Mouse (Mus musculus) ES-Bruce4 (cell line): ENCODE measurements at regions not wholly inside any gene's neighbourhood (a gene's known extent, or its start where the extent isn't known, plus 50 kb on each side); places are given as distances from the start of the nearest gene placed in this dataset.
A peak's percentile ranks its signal among the peaks of the same experiment; 100 is the strongest.

Source experiments
- H3K27ac ChIP-seq: 2 replicates; pipeline ENCODE4 v1.5.1; 2012; ENCODE audit warnings: low read length, inconsistent platforms; ENCODE audit not compliant: insufficient read depth
- H3K27me3 ChIP-seq: 2 replicates; pipeline ENCODE4 v1.6.1; 2012; ENCODE audit warnings: mild to moderate bottlenecking, low read length, inconsistent platforms; ENCODE audit not compliant: control insufficient read depth, poor library complexity, insufficient read depth, severe bottlenecking
- H3K36me3 ChIP-seq: 2 replicates; pipeline ENCODE4 v1.6.1; 2012; ENCODE audit warnings: inconsistent platforms, mild to moderate bottlenecking, low read length, moderate library complexity; ENCODE audit not compliant: control insufficient read depth, poor library complexity, insufficient read depth, severe bottlenecking
- H3K4me1 ChIP-seq: one replicate; pipeline ENCODE4 v1.8.1; 2011; ENCODE audit warnings: low read length; ENCODE audit not compliant: control insufficient read depth, insufficient read depth
- H3K4me3 ChIP-seq: 2 replicates; pipeline ENCODE4 v1.5.1; 2011; ENCODE audit warnings: low read depth, mild to moderate bottlenecking, low read length
- H3K9ac ChIP-seq: 2 replicates; pipeline ENCODE4 v1.6.1; 2012; ENCODE audit warnings: low read depth, mild to moderate bottlenecking, inconsistent platforms; ENCODE audit not compliant: poor library complexity, severe bottlenecking
- H3K9me3 ChIP-seq: replicated peaks from 2 replicates; pipeline ENCODE4 v1.6.1; 2012; ENCODE audit warnings: mild to moderate bottlenecking, low read length, inconsistent platforms; ENCODE audit not compliant: control insufficient read depth, poor library complexity, insufficient read depth, severe bottlenecking
- CTCF ChIP-seq: IDR thresholded peaks from one replicate; pipeline ENCODE4 v1.8.1; 2011; ENCODE audit warnings: low read depth, low read length
- EP300 ChIP-seq: IDR thresholded peaks from 2 replicates; pipeline ENCODE4 v1.6.1; 2011; ENCODE audit warnings: low read depth, low read length; ENCODE audit not compliant: insufficient read depth
- POLR2A ChIP-seq: IDR thresholded peaks from one replicate; pipeline ENCODE4 v1.8.1; 2011; ENCODE audit warnings: low read length; ENCODE audit not compliant: insufficient read depth

DNA sequence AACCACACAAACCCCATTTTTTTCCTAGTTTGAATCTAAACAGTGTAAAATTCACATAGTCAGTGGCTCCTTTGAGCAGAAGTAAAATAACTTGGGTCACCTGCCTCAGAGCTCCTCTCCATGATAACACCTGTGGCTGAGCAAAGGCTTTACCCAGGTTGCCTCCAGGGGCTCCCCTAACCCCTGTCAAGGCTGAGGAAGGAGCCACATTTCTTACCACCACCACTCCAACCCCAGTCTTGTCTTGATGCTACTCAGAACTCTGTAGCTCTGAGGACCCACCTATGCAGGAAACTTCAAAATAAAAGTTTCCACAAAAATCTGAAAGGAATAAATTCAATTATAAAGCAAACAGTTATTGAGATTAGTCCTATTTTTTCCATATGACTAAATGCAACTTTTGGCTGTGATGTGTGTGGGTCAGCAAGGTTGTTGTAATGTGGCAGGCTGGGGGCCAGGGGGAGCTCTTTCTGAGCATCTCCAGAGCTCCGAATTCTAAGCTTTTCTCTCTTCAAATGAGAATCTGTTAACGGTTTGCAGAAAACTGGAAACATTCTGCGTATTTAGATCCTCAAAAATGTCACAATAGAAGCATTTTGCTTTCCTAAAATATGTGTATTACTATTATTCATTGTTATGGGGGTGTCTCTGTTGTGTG lies 159.0 kb upstream of the Dusp10 start:
- Histone ChIP-seq H3K4me3 (no peak overlapping the region), H3K9me3 (no peaks in the 10 kb centered on the region), H3K27me3 (no peaks in the 10 kb centered on the region), H3K9ac (no peak overlapping the region), H3K36me3 (no peaks in the 10 kb centered on the region), H3K27ac (no peak overlapping the region), H3K4me1 (no peaks in the 10 kb centered on the region)
- TF ChIP-seq EP300 (no peak), CTCF (peak; percentile 21)

DNA sequence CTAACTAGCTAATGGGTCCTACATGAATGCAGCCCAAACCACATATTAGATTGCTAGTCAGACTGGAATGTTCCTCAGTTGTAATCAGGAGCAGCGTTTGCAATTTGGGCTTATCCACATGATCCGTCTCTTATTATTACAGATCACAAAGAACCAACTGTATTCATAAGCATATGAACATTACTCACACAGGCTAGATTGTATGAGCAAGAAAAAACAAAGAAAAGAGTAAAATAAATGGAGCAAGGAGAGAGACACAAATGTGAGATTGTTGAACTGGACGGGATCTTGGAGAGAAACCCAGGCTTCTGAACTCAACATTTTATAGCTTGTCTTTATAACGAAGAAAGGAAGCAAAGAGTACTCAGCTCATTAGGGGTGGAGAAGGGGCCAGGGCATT lies 148.0 kb upstream of the Dusp10 start:
- TF ChIP-seq EP300: no peak
- no peak for TF ChIP-seq POLR2A
- no peak for TF ChIP-seq CTCF

DNA sequence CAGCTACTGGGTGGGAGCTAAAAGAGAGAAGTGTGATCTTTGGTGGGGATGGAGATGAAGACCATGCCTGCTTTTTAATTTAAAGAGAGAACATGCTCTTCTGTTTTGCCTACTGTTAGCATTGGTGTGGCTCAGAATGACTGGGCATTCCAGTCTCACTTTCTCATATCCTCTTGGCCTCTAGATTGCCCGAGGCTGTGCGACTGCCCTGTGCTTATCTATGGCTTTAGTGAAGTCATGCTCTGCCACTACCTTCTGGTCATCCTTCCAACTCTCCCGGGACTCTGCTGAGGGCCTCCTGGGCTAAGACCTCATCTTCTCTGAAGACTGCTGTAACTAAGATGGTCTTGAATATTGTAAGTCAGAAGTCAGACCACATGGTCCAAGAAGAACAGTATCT lies 147.5 kb upstream of the Dusp10 start:
- H3K27ac ChIP-seq: no peak overlapping the region
- no peaks in the 10 kb centered on the region for H3K9me3 ChIP-seq
- H3K36me3 ChIP-seq: no peaks in the 10 kb centered on the region
- H3K9ac ChIP-seq: no peak overlapping the region
- H3K27me3 ChIP-seq: no peaks in the 10 kb centered on the region
- no peak for TF ChIP-seq POLR2A
- TF ChIP-seq CTCF: no peak
- TF ChIP-seq EP300: no peak
- no peak overlapping the region for H3K4me3 ChIP-seq
- no peaks in the 10 kb centered on the region for H3K4me1 ChIP-seq

More for the DNA sequence above, 148.0 kb upstream of the Dusp10 start:
- H3K4me3 ChIP-seq: no peak overlapping the region
- no peak overlapping the region for H3K9ac ChIP-seq
- H3K9me3 ChIP-seq: no peaks in the 10 kb centered on the region
- H3K4me1 ChIP-seq: no peaks in the 10 kb centered on the region
- H3K36me3 ChIP-seq: no peaks in the 10 kb centered on the region
- no peak overlapping the region for H3K27ac ChIP-seq
- H3K27me3 ChIP-seq: no peaks in the 10 kb centered on the region

DNA sequence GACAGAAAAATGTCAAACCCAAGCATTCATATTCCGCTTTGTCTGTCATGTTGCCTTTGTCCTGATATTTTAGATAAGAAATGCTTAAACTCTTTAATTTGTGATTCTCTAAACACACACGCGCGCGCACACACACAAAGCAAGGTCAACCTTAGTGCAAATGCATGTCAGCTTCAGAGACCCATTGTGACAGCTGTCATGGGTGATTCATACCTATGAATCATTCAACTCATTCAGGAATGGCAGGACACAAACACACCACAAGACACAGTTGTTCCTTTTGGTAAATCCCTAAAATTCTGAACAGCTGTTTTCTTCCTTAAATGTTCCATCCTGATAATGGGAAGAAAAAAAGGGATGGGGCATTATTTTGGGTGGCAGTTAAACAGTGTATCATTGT lies 144.1 kb upstream of the Dusp10 start:
- Histone ChIP-seq H3K9ac (no peak overlapping the region), H3K9me3 (no peaks in the 10 kb centered on the region), H3K27me3 (no peaks in the 10 kb centered on the region), H3K4me1 (no peaks in the 10 kb centered on the region), H3K27ac (no peak overlapping the region), H3K4me3 (no peak overlapping the region), H3K36me3 (no peaks in the 10 kb centered on the region)
- TF ChIP-seq CTCF (no peak), POLR2A (no peak), EP300 (no peak)

DNA sequence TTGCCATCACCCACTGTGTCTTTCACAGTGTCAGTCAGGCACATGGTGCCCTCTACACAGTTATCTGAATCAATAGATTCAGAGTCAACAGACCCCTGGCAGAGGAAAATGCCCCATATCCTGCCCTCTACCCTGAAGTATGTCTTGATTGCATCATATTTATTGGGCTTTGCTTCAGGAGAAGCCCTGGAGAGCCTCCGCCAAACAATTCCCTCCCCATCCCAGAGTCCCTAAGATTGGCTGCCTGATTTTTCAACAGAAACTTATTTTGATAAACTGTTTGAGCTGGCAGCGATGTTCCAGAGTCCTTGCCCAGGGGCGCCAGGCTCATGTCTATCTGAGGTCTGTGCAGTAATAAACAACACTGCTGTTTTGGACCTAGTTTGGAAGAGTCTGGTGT lies 117.2 kb upstream of the Dusp10 start:
- no peak for TF ChIP-seq EP300
- TF ChIP-seq POLR2A: no peak
- no peak for TF ChIP-seq CTCF
- H3K4me3 ChIP-seq: no peak overlapping the region

DNA sequence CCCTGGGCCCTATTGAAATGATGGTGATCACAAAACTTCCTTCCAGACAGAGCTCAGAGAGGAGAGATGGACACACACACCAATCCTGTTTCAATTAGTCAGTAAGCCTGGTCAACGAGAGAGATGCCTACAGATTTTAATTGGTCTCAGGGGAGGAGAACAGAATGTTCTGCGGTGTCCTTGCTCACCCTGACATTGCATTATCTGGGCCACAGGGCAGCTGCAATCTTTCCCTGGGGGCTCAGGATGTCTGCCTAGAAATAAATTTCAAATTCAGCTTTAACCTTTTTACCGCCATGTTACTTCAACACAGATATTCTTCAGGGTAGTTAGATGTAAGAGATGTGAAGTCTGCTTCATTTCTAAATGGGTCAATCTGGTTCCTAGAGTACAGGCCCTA lies 115.0 kb upstream of the Dusp10 start:
- Histone ChIP-seq H3K9me3 (no peaks in the 10 kb centered on the region), H3K36me3 (no peaks in the 10 kb centered on the region), H3K9ac (no peak overlapping the region), H3K4me3 (no peak overlapping the region), H3K27ac (no peak overlapping the region), H3K27me3 (no peaks in the 10 kb centered on the region), H3K4me1 (no peaks in the 10 kb centered on the region)
- TF ChIP-seq EP300: no peak
- TF ChIP-seq CTCF: no peak
- TF ChIP-seq POLR2A: no peak

More for the DNA sequence above, 117.2 kb upstream of the Dusp10 start:
- H3K27me3 ChIP-seq: no peaks in the 10 kb centered on the region
- no peak overlapping the region for H3K27ac ChIP-seq
- no peak overlapping the region for H3K9ac ChIP-seq
- H3K36me3 ChIP-seq: no peaks in the 10 kb centered on the region
- H3K4me1 ChIP-seq: no peaks in the 10 kb centered on the region
- no peaks in the 10 kb centered on the region for H3K9me3 ChIP-seq
